Mouse (Mus musculus) hindbrain, embryonic 14.5 days (tissue): Measurements from ENCODE around the gene Hspb1. TPM values are rescaled to one million over a fixed set of nuclear protein-coding genes. Genes with fewer than 3 reads are reported as not detected.

ENCODE experiments used
- ATAC-seq: fragments of 200-750 bp; cut with Nextera tagmentation; 2 replicates; pipeline ENCODE4 v1.8.0; 2017; ENCODE audit warnings: moderate number of reproducible peaks, mild to moderate bottlenecking, moderate TSS enrichment, moderate library complexity; ENCODE audit not compliant: low FRiP score
- DNase-seq: peaks from one replicate; pipeline ENCODE4 v3.0.0-alpha.2; 2015; ENCODE audit warnings: low spot score
- H3K27ac ChIP-seq: fragments of 300-500 bp; sonication (generic); 2 replicates; pipeline ENCODE4 v1.5.1; 2014; ENCODE audit warnings: mild to moderate bottlenecking, moderate library complexity
- H3K27me3 ChIP-seq: fragments of 300-500 bp; sonication (generic); 2 replicates; pipeline ENCODE4 v1.6.1; 2014; ENCODE audit warnings: mild to moderate bottlenecking, low read length, mixed read lengths; ENCODE audit not compliant: control insufficient read depth, insufficient read depth
- H3K36me3 ChIP-seq: fragments of 300-500 bp; sonication (generic); replicated peaks from 2 replicates; pipeline ENCODE4 v1.6.1; 2014; ENCODE audit not compliant: control insufficient read depth, insufficient read depth
- H3K4me1 ChIP-seq: fragments of 300-500 bp; sonication (generic); replicated peaks from 2 replicates; pipeline ENCODE4 v1.6.1; 2014; ENCODE audit warnings: antibody characterized with exemption, low read length, mixed read lengths; ENCODE audit not compliant: control insufficient read depth, insufficient read depth
- H3K4me2 ChIP-seq: fragments of 300-500 bp; sonication (generic); replicated peaks from 2 replicates; pipeline ENCODE4 v1.6.1; 2014; ENCODE audit warnings: mild to moderate bottlenecking, moderate library complexity
- H3K4me3 ChIP-seq: fragments of 300-500 bp; sonication (generic); replicated peaks from 2 replicates; pipeline ENCODE4 v1.5.1; 2014; ENCODE audit warnings: mild to moderate bottlenecking, low read length
- H3K9ac ChIP-seq: fragments of 300-500 bp; sonication (generic); 2 replicates; pipeline ENCODE4 v1.6.1; 2014
- H3K9me3 ChIP-seq: fragments of 300-500 bp; sonication (generic); 2 replicates; pipeline ENCODE4 v1.6.1; 2016; ENCODE audit warnings: low read length; ENCODE audit not compliant: control insufficient read depth
- WGBS: fragments of 180-500 bp; shearing (Covaris S2); extraction: QIAGEN DNeasy Blood & Tissue Kit; methylation state at CpG from one replicate; pipeline ENCODE4 v1.1.7; 2014; 5-methylcytosine and 5-hydroxymethylcytosine counted together
- polyA plus RNA-seq: library from polyadenylated mRNA; unstranded; fragments of >200 nt; fragmentation: Nextera tagmentation; extraction: Ambion mirVana; gene quantifications from 2 replicates; pipeline ENCODE4 v1.2.1, GENCODE M21; 2014

Hspb1 gene
- 10.3 and 10.6 TPM in 2 replicates for polyA plus RNA-seq

- ATAC-seq (0 out of 2 replicates have a peak, but pooled peaks have one; percentile 27), DNase-seq (no peak)
- no peaks in the 10 kb centered on the region for H3K9me3 ChIP-seq
- H3K4me2 ChIP-seq = peak within 1 kb of the TSS; percentile 48
- 2% methylated on average over 24 of the region's 24 CpGs for WGBS
- no peaks in the 10 kb centered on the region; the same call in 1 of the 2 replicates for H3K4me1 ChIP-seq
- H3K27me3 ChIP-seq = peaks cover 43% of the 10 kb centered on the region
- no peak within 1 kb of the TSS for H3K27ac ChIP-seq
- no peak within 1 kb of the TSS for H3K9ac ChIP-seq
- no peaks in the 10 kb centered on the region for H3K36me3 ChIP-seq
- H3K4me3 ChIP-seq = peak within 1 kb of the TSS; percentile 22
Measured at GRCm38 (mm10) chr5:135887675-135888102, at the start of gene Hspb1. Hspb1 (plus strand) TSS chr5:135887919.

- H3K9ac ChIP-seq = no peak overlapping the region
- no peak overlapping the region for H3K27ac ChIP-seq
- 83% methylated on average over 6 of the region's 6 CpGs for WGBS
- no peak overlapping the region for H3K4me3 ChIP-seq
- no peaks in the 10 kb centered on the region for H3K4me1 ChIP-seq
- no peaks in the 10 kb centered on the region for H3K27me3 ChIP-seq
- peaks cover 29% of the 10 kb centered on the region for H3K36me3 ChIP-seq
- no peaks in the 10 kb centered on the region for H3K9me3 ChIP-seq
- DNase-seq (no peak), ATAC-seq (no peak)
- no peak overlapping the region for H3K4me2 ChIP-seq
Measured at GRCm38 (mm10) chr5:135841651-135842050, 46.1 kb upstream of the Hspb1 start.

GRCm38 (mm10) chr5:135843418-135843817 is 44.3 kb upstream of the Hspb1 start:
- ATAC-seq (no peak), DNase-seq (no peak)
- Histone ChIP-seq H3K36me3 (peaks cover 40% of the 10 kb centered on the region), H3K27ac (no peak overlapping the region), H3K27me3 (no peaks in the 10 kb centered on the region), H3K9ac (no peak overlapping the region), H3K9me3 (no peaks in the 10 kb centered on the region), H3K4me1 (no peaks in the 10 kb centered on the region), H3K4me2 (no peak overlapping the region), H3K4me3 (no peak overlapping the region)
- WGBS = 31% methylated on average over 5 of the region's 5 CpGs

- H3K4me3 ChIP-seq = no peak overlapping the region
- H3K9ac ChIP-seq = no peak overlapping the region
- no peaks in the 10 kb centered on the region for H3K9me3 ChIP-seq
- DNase-seq = no peak
- peaks cover 13% of the 10 kb centered on the region; the same call in 1 of the 2 replicates for H3K4me1 ChIP-seq
- 81% methylated on average over 13 of the region's 13 CpGs for WGBS
- no peak overlapping the region for H3K27ac ChIP-seq
- ATAC-seq = no peak
- H3K4me2 ChIP-seq = no peak overlapping the region
- peaks cover 33% of the 10 kb centered on the region for H3K36me3 ChIP-seq
- no peaks in the 10 kb centered on the region for H3K27me3 ChIP-seq
Measured at GRCm38 (mm10) chr5:135845676-135846320, 41.9 kb upstream of the Hspb1 start.

GRCm38 (mm10) chr5:135847460-135847859 is 40.3 kb upstream of the Hspb1 start:
- WGBS = 77% methylated on average over 4 of the region's 4 CpGs
- Histone ChIP-seq H3K9me3 (no peaks in the 10 kb centered on the region), H3K27ac (no peak overlapping the region), H3K9ac (no peak overlapping the region), H3K4me3 (no peak overlapping the region), H3K4me2 (no peak overlapping the region), H3K36me3 (peaks cover 19% of the 10 kb centered on the region), H3K4me1 (peaks cover 29% of the 10 kb centered on the region), H3K27me3 (0 out of 2 replicates have a peak, but pooled peaks cover under 1% of the 10 kb centered on the region)
- ATAC-seq (no peak), DNase-seq (no peak)

- Histone ChIP-seq H3K9ac (no peak overlapping the region), H3K4me2 (no peak overlapping the region), H3K4me3 (no peak overlapping the region), H3K36me3 (peaks cover 19% of the 10 kb centered on the region), H3K27me3 (0 out of 2 replicates have a peak, but pooled peaks cover 3% of the 10 kb centered on the region), H3K9me3 (no peaks in the 10 kb centered on the region), H3K27ac (0 out of 2 replicates have a peak overlapping the region, but pooled peaks have one; percentile 38), H3K4me1 (peaks cover 31% of the 10 kb centered on the region)
- 86% methylated on average over 3 of the region's 3 CpGs for WGBS
- ATAC-seq (no peak), DNase-seq (no peak)
Measured at GRCm38 (mm10) chr5:135847881-135848280, 39.8 kb upstream of the Hspb1 start.

GRCm38 (mm10) chr5:135851024-135851423 is 36.7 kb upstream of the Hspb1 start:
- H3K27me3 ChIP-seq = peaks cover 11% of the 10 kb centered on the region
- WGBS = 0% methylated on average over 15 of the region's 15 CpGs
- DNase-seq = peak; percentile 85
- no peak overlapping the region for H3K4me3 ChIP-seq
- peak overlapping the region; percentile 96 for H3K27ac ChIP-seq
- H3K9me3 ChIP-seq = no peaks in the 10 kb centered on the region
- peaks cover 27% of the 10 kb centered on the region; the same call in 1 of the 2 replicates for H3K36me3 ChIP-seq
- ATAC-seq = peak; percentile 93
- H3K4me1 ChIP-seq = peaks cover 31% of the 10 kb centered on the region
- peak overlapping the region; percentile 18 for H3K9ac ChIP-seq
- H3K4me2 ChIP-seq = peak overlapping the region; percentile 23

- Histone ChIP-seq H3K9me3 (no peaks in the 10 kb centered on the region), H3K27me3 (peaks cover 15% of the 10 kb centered on the region), H3K36me3 (peaks cover 30% of the 10 kb centered on the region; the same call in 1 of the 2 replicates), H3K27ac (peak overlapping the region; percentile 96), H3K9ac (peak overlapping the region; percentile 18), H3K4me1 (peaks cover 31% of the 10 kb centered on the region), H3K4me3 (no peak overlapping the region), H3K4me2 (peak overlapping the region; percentile 23)
- WGBS = 6% methylated on average over 14 of the region's 14 CpGs
- ATAC-seq = peak; percentile 8; the same call in 1 of the 2 replicates
- no peak for DNase-seq
Measured at GRCm38 (mm10) chr5:135851481-135851880, 36.2 kb upstream of the Hspb1 start.

GRCm38 (mm10) chr5:135852421-135852820 is 35.3 kb upstream of the Hspb1 start:
- WGBS = 8% methylated on average over 9 of the region's 10 CpGs
- H3K36me3 ChIP-seq = peaks cover 27% of the 10 kb centered on the region; the same call in 1 of the 2 replicates
- peaks cover 31% of the 10 kb centered on the region for H3K4me1 ChIP-seq
- no peak overlapping the region for H3K4me3 ChIP-seq
- DNase-seq (no peak), ATAC-seq (no peak)
- peaks cover 21% of the 10 kb centered on the region for H3K27me3 ChIP-seq
- peak overlapping the region; percentile 24 for H3K4me2 ChIP-seq
- H3K9me3 ChIP-seq = no peaks in the 10 kb centered on the region
- peak overlapping the region; percentile 18; the same call in 1 of the 2 replicates for H3K9ac ChIP-seq
- H3K27ac ChIP-seq = peak overlapping the region; percentile 96
